Mouse (Mus musculus): ENCODE data around the gene Hnrnpl. TPM values are rescaled to one million over a fixed set of nuclear protein-coding genes. Genes with fewer than 3 reads are reported as not detected.

Gene Hnrnpl
- total and polyA plus RNA-seq, 2 experiments: 90.1 to 109 TPM

GRCm38 (mm10) chr7:28859953-28860352 lies 51.6 kb downstream of the Hnrnpl start:
- 97% methylated on average over 2 of the region's 2 CpGs for WGBS
- H3K9ac ChIP-seq (ENCODE audit: low read depth, low read length): no peak overlapping the region

DNA sequence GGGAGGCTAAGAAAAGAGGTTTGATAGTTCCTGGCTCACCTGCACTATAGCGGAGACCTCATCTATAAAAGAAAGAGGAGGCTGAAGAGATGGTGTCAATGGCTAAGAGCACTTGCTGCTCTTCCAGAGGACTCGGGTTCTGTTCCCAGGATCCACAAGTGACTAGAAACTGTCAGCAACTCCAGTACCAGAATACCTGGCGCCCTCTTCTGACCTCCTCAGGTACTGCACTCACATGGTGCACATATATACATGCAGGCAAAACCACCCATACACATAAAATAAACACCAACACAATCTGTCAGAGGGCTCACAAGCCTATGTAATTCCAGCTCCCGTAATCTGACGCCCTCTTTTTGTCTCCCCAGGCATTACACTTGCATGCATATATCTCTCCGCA lies 52.6 kb downstream of the Hnrnpl start:
- no peak for TF ChIP-seq POLR2A (IDR thresholded peaks at IDR 0.05; ENCODE audit: extremely low read depth, insufficient read depth, low read length)
- TF ChIP-seq CTCF (IDR thresholded peaks at IDR 0.05; ENCODE audit: low read depth, low read length): peak; percentile 11; the same call in 1 of the 2 replicates
- no peaks in the 10 kb centered on the region for H3K4me1 ChIP-seq (ENCODE audit: control insufficient read depth, insufficient read depth, low read length)
- WGBS: 93% methylated on average over 6 of the region's 6 CpGs
- no peak overlapping the region for H3K27ac ChIP-seq (replicated peaks; ENCODE audit: insufficient read depth, low read depth, low read length)
- no peak overlapping the region for H3K4me3 ChIP-seq (ENCODE audit: insufficient read depth, low read depth, low read length)
- H3K79me2 ChIP-seq (ENCODE audit: control insufficient read depth, insufficient read depth, low read length): no peaks in the 10 kb centered on the region
- H3K9ac ChIP-seq (ENCODE audit: low read depth, low read length): no peak overlapping the region
- DNase-seq (ENCODE audit: extremely low read depth, low read depth, low spot score): no peak
- H3K36me3 ChIP-seq (ENCODE audit: control insufficient read depth, insufficient read depth, low read length): no peaks in the 10 kb centered on the region
- H3K27me3 ChIP-seq (ENCODE audit: control insufficient read depth, insufficient read depth, low read length): no peaks in the 10 kb centered on the region

More at GRCm38 (mm10) chr7:28859953-28860352, 51.6 kb downstream of the Hnrnpl start:
- no peaks in the 10 kb centered on the region for H3K36me3 ChIP-seq (ENCODE audit: control insufficient read depth, insufficient read depth, low read length)
- H3K27ac ChIP-seq (replicated peaks; ENCODE audit: insufficient read depth, low read depth, low read length): no peak overlapping the region
- TF ChIP-seq CTCF (IDR thresholded peaks at IDR 0.05; ENCODE audit: low read depth, low read length): no peak
- no peak for TF ChIP-seq POLR2A (IDR thresholded peaks at IDR 0.05; ENCODE audit: extremely low read depth, insufficient read depth, low read length)
- no peaks in the 10 kb centered on the region for H3K27me3 ChIP-seq (ENCODE audit: control insufficient read depth, insufficient read depth, low read length)
- H3K4me3 ChIP-seq (ENCODE audit: insufficient read depth, low read depth, low read length): no peak overlapping the region
- DNase-seq (ENCODE audit: extremely low read depth, low read depth, low spot score): no peak
- H3K79me2 ChIP-seq (ENCODE audit: control insufficient read depth, insufficient read depth, low read length): no peaks in the 10 kb centered on the region
- no peaks in the 10 kb centered on the region for H3K4me1 ChIP-seq (ENCODE audit: control insufficient read depth, insufficient read depth, low read length)

DNA sequence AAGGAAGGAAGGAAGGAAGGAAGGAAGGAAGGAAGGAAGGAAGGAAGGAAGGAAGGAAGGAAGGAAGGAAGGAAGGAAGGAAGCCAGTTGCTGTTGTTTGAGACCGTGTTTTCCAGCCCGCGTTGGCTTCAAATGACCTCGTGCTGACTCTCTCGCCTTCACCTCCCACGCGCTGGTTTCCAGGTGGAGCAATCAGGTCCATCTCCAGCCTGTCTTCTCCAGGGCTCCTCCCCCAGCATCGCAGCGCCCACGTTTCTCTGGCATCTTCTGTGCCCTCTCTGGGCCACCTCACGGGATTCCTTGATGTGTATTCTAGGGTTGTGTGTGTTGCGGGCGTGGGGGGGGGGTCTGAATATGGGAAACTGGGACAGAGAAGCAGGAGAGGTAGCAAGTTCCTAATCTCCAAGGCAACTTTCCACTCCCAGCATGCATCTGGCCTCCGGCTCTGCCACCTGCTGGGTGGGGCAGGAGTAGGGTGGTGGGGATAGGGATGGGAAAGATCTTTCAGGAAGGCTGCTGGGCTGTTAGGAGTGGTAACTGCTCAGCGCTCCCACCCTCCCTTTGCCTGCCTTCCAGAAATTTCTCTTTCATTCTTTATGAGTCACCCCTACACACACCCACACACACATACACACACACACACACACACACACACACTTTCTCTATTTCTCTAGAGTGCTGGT lies 54.6 kb downstream of the Hnrnpl start:
- H3K79me2 ChIP-seq (ENCODE audit: control insufficient read depth, insufficient read depth, low read length): no peaks in the 10 kb centered on the region
- DNase-seq (ENCODE audit: extremely low read depth, low read depth, low spot score): no peak
- no peaks in the 10 kb centered on the region for H3K27me3 ChIP-seq (ENCODE audit: control insufficient read depth, insufficient read depth, low read length)
- no peak overlapping the region for H3K9ac ChIP-seq (ENCODE audit: low read depth, low read length)
- 67% methylated on average over 15 of the region's 15 CpGs for WGBS
- H3K4me1 ChIP-seq (ENCODE audit: control insufficient read depth, insufficient read depth, low read length): no peaks in the 10 kb centered on the region
- TF ChIP-seq CTCF (IDR thresholded peaks at IDR 0.05; ENCODE audit: low read depth, low read length): no peak
- TF ChIP-seq POLR2A (IDR thresholded peaks at IDR 0.05; ENCODE audit: extremely low read depth, insufficient read depth, low read length): no peak
- no peaks in the 10 kb centered on the region for H3K36me3 ChIP-seq (ENCODE audit: control insufficient read depth, insufficient read depth, low read length)
- H3K27ac ChIP-seq (replicated peaks; ENCODE audit: insufficient read depth, low read depth, low read length): no peak overlapping the region
- no peak overlapping the region for H3K4me3 ChIP-seq (ENCODE audit: insufficient read depth, low read depth, low read length)

DNA sequence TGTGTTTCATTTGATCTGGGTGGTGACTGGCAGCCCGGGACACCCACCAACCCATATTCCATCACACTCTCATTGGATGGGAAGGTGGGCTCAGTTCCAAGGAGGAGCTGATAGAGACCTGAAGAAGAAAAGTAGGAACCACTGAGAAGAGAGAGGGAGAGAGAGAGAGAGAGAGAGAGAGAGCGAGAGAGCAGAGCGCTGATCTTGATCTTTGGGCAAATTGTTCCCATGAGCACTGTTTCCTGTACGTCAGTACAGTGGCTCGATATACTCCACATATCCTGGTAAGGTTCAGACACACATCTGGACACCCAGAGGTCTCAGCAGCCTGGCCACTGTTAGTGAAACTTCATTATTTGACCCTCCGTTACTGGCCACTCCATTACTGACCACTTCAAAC lies 55.2 kb downstream of the Hnrnpl start, which contains the start of gene Lgals7:
Gene Lgals7, plus strand, starts transcription at position 314 of the 400 bp plus-strand sequence.
- TF ChIP-seq CTCF (IDR thresholded peaks at IDR 0.05; ENCODE audit: low read depth, low read length): no peak
- no peak for TF ChIP-seq POLR2A (IDR thresholded peaks at IDR 0.05; ENCODE audit: extremely low read depth, insufficient read depth, low read length)
- no peaks in the 10 kb centered on the region for H3K79me2 ChIP-seq (ENCODE audit: control insufficient read depth, insufficient read depth, low read length)
- H3K27me3 ChIP-seq (ENCODE audit: control insufficient read depth, insufficient read depth, low read length): no peaks in the 10 kb centered on the region
- 92% methylated on average over 6 of the region's 6 CpGs for WGBS
- no peak for DNase-seq (ENCODE audit: extremely low read depth, low read depth, low spot score)
- no peak within 1 kb of the TSS for H3K4me3 ChIP-seq (ENCODE audit: insufficient read depth, low read depth, low read length)
- H3K4me1 ChIP-seq (ENCODE audit: control insufficient read depth, insufficient read depth, low read length): no peaks in the 10 kb centered on the region
- H3K36me3 ChIP-seq (ENCODE audit: control insufficient read depth, insufficient read depth, low read length): no peaks in the 10 kb centered on the region
- H3K27ac ChIP-seq (replicated peaks; ENCODE audit: insufficient read depth, low read depth, low read length): no peak within 1 kb of the TSS
- no peak within 1 kb of the TSS for H3K9ac ChIP-seq (ENCODE audit: low read depth, low read length)

- WGBS: 67% methylated on average over 9 of the region's 9 CpGs
- no peak for DNase-seq (ENCODE audit: extremely low read depth, low read depth, low spot score)
- no peak for TF ChIP-seq CTCF (IDR thresholded peaks at IDR 0.05; ENCODE audit: low read depth, low read length)
These were observed 56.0 kb downstream of the Hnrnpl start for GRCm38 (mm10) chr7:28864288-28864750.

More at GRCm38 (mm10) chr7:28864288-28864750, 56.0 kb downstream of the Hnrnpl start:
- H3K36me3 ChIP-seq (ENCODE audit: control insufficient read depth, insufficient read depth, low read length): no peaks in the 10 kb centered on the region
- no peaks in the 10 kb centered on the region for H3K79me2 ChIP-seq (ENCODE audit: control insufficient read depth, insufficient read depth, low read length)
- no peak overlapping the region for H3K27ac ChIP-seq (replicated peaks; ENCODE audit: insufficient read depth, low read depth, low read length)
- H3K4me3 ChIP-seq (ENCODE audit: insufficient read depth, low read depth, low read length): no peak overlapping the region
- H3K4me1 ChIP-seq (ENCODE audit: control insufficient read depth, insufficient read depth, low read length): no peaks in the 10 kb centered on the region
- H3K9ac ChIP-seq (ENCODE audit: low read depth, low read length): no peak overlapping the region
- no peaks in the 10 kb centered on the region for H3K27me3 ChIP-seq (ENCODE audit: control insufficient read depth, insufficient read depth, low read length)
